Mouse (Mus musculus): ENCODE measurements at regions not wholly inside any gene's neighbourhood (a gene's known extent, or its start where the extent isn't known, plus 50 kb on each side); places are given as distances from the start of the nearest gene placed in this dataset.
"Not testable (repeated sequence)": the region's sequence is repeated elsewhere in the genome, so short reads cannot be mapped to it uniquely, and the experiment has no call there.

- DNase-seq (ENCODE audit: low spot score in 2 of 2) = no peak
These were observed 1628.4 kb downstream of the A830018L16Rik start for GRCm38 (mm10) chr1:13042326-13042725.

- DNase-seq (ENCODE audit: low spot score in 2 of 2) = peak; percentile 7 to 39
These were observed 1636.4 kb downstream of the A830018L16Rik start for GRCm38 (mm10) chr1:13050140-13050775.

- not testable (repeated sequence) for DNase-seq (ENCODE audit: low spot score in 2 of 2)
These were observed 1637.6 kb downstream of the A830018L16Rik start for GRCm38 (mm10) chr1:13051433-13052066.

GRCm38 (mm10) chr1:13052067-13052460 lies 1638.2 kb downstream of the A830018L16Rik start:
- DNase-seq (ENCODE audit: low spot score in 2 of 2) = peak; percentile 28 to 37

- DNase-seq (ENCODE audit: low spot score in 2 of 2) = no peak
These were observed 1643.8 kb downstream of the A830018L16Rik start for GRCm38 (mm10) chr1:13057741-13058140.

- no peak for DNase-seq (ENCODE audit: low spot score in 2 of 2)
These were observed 1645.9 kb downstream of the A830018L16Rik start for GRCm38 (mm10) chr1:13059616-13060320.
